Mouse (Mus musculus): ENCODE data around the gene Agpat4. TPM values are rescaled to one million over a fixed set of nuclear protein-coding genes. Genes with fewer than 3 reads are reported as not detected.

The Agpat4 gene
- polyA plus RNA-seq, 1 experiment from 2014 or later: 55.5 TPM

DNA sequence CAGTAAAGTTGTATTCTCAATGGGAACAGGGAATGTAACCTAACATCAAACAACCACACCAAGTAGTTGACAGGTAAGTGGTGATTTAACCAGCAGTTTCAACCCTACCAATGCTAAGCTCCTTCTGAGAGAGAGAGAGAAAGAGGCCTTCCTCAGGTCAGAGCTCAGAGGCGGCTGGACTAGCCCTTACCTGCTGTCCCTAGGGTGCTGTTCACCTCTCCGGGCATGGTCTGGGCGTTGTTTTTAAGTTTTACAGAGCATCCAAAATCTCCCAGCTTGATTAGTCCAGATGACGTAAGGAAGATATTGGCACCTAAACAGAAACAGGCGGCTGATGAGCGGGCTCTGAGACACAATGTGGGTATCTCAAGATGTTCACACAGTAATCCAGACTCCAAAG is 114.2 kb downstream of the Agpat4 start:
- Histone ChIP-seq H3K9me3 (replicated peaks) (no peaks in the 10 kb centered on the region), H3K9ac (replicated peaks) (no peak overlapping the region), H3K4me1 (peaks cover 10% of the 10 kb centered on the region; the same call in 1 of the 2 replicates), H3K36me3 (peaks cover 83% of the 10 kb centered on the region), H3K27ac (replicated peaks) (no peak overlapping the region), H3K4me3 (replicated peaks) (no peak overlapping the region), H3K4me2 (no peak overlapping the region), H3K27me3 (replicated peaks) (no peaks in the 10 kb centered on the region)
- ATAC-seq (ENCODE audit: low FRiP score): no peak
- 97% methylated on average over 6 of the region's 6 CpGs for WGBS

DNA sequence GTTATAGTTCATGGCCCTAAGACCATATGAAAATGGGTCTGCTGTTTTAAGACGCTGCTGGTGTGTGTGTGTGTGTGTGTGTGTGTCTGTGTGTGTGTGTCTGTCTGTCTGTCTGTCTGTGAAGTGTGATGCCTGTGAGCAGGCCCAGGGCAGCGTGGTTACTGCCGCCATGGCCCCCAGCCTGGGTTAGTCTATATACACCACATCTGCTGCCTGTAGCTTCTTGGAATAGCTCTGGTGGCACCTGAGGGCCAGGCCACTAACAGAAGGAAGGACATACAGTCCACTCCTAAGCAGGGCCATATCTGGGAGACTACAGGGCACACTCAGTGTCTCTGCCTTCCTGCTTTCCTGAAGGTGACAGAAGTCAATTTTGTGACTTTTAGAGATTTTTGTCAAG is 122.2 kb downstream of the Agpat4 start:
- no peaks in the 10 kb centered on the region for H3K9me3 ChIP-seq (replicated peaks)
- H3K4me1 ChIP-seq: 0 out of 2 replicates have a peak, but pooled peaks cover 3% of the 10 kb centered on the region
- no peak overlapping the region for H3K9ac ChIP-seq (replicated peaks)
- H3K36me3 ChIP-seq: peaks cover 55% of the 10 kb centered on the region
- H3K27ac ChIP-seq (replicated peaks): no peak overlapping the region
- H3K4me3 ChIP-seq (replicated peaks): no peak overlapping the region
- ATAC-seq (ENCODE audit: low FRiP score): no peak
- WGBS: 96% methylated on average over 3 of the region's 3 CpGs
- H3K27me3 ChIP-seq (replicated peaks): no peaks in the 10 kb centered on the region
- H3K4me2 ChIP-seq: no peak overlapping the region

DNA sequence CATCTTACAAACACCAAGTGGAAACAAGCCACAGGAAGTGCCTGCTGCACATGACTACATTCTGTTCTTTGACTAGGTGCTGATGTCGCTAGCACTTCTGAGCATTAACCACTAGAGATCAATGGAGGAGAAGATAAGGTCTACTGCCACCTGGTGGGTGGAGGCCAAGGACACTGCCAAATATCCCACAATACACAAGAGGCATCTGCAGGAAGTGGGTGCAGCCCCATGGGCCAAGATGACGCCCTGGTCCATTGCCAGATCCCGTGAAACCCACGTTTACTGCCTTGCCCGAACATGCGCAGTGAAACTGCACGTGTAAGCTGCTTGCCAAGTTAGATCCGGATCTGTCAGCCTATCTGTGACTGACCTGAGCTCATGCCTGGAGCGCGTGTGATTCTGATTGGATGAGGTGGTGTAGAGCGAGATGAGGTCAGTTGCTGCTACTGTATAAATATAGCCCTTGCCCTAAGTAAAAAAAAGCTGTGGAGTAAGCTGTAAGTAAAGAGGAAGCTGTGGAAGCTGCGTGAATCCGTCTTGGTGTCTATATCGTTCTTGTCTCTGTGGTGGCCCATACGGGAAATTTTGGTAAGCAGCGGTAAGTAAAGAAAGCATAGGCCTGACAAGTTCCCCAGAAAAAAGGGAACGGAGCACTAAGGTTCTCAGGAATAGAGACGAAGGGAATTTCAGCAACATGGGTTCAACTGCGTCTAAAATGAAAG is 131.4 kb downstream of the Agpat4 start:
- H3K9ac ChIP-seq (replicated peaks): no peak overlapping the region
- ATAC-seq (ENCODE audit: low FRiP score): no peak
- no peaks in the 10 kb centered on the region for H3K27me3 ChIP-seq (replicated peaks)
- no peaks in the 10 kb centered on the region for H3K4me1 ChIP-seq
- no peak overlapping the region for H3K4me3 ChIP-seq (replicated peaks)
- no peaks in the 10 kb centered on the region for H3K9me3 ChIP-seq (replicated peaks)
- 96% methylated on average over 19 of the region's 19 CpGs for WGBS
- peaks cover 75% of the 10 kb centered on the region for H3K36me3 ChIP-seq
- no peak overlapping the region for H3K4me2 ChIP-seq
- H3K27ac ChIP-seq (replicated peaks): no peak overlapping the region

- Histone ChIP-seq H3K9me3 (replicated peaks) (no peaks in the 10 kb centered on the region), H3K4me2 (no peak overlapping the region), H3K27me3 (replicated peaks) (no peaks in the 10 kb centered on the region), H3K27ac (replicated peaks) (no peak overlapping the region), H3K36me3 (peaks cover 82% of the 10 kb centered on the region), H3K9ac (replicated peaks) (no peak overlapping the region), H3K4me1 (no peaks in the 10 kb centered on the region), H3K4me3 (replicated peaks) (no peak overlapping the region)
- no peak for ATAC-seq (ENCODE audit: low FRiP score)
- WGBS: 99% methylated on average over 9 of the region's 9 CpGs
Measured at GRCm38 (mm10) chr17:12250581-12250980, 132.1 kb downstream of the Agpat4 start.

GRCm38 (mm10) chr17:12256142-12256541 is 137.6 kb downstream of the Agpat4 start:
- no peak for ATAC-seq (ENCODE audit: low FRiP score)
- no peak overlapping the region for H3K9ac ChIP-seq (replicated peaks)
- no peak overlapping the region for H3K27ac ChIP-seq (replicated peaks)
- H3K9me3 ChIP-seq (replicated peaks): no peaks in the 10 kb centered on the region
- no peak overlapping the region for H3K4me3 ChIP-seq (replicated peaks)
- WGBS: 98% methylated on average over 11 of the region's 11 CpGs
- no peak overlapping the region for H3K4me2 ChIP-seq
- no peaks in the 10 kb centered on the region for H3K4me1 ChIP-seq
- H3K36me3 ChIP-seq: peaks cover 93% of the 10 kb centered on the region
- H3K27me3 ChIP-seq (replicated peaks): no peaks in the 10 kb centered on the region

DNA sequence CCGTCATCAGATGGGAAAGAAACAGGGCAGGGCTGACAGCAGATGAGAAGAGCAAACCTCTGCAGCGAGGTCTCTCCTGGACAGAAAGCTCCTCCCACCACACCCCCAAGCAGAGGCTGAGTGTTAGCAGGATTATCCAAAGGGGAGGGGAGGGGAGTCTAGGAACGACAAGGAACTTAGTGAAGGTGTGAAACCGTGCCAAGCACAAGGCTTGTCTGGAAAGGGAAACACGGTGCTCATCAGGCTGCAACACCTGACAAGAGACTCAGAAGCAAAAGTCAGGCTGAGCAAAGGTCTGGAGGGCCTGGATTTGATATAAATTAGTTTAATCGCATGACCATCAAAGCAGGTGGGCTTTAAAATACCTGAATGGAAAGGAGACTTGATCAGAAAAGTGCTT is 140.0 kb downstream of the Agpat4 start:
- H3K4me3 ChIP-seq (replicated peaks): no peak overlapping the region
- no peaks in the 10 kb centered on the region for H3K4me1 ChIP-seq
- no peak overlapping the region for H3K27ac ChIP-seq (replicated peaks)
- H3K27me3 ChIP-seq (replicated peaks): no peaks in the 10 kb centered on the region
- WGBS: 80% methylated on average over 6 of the region's 6 CpGs
- H3K4me2 ChIP-seq: no peak overlapping the region
- H3K36me3 ChIP-seq: peaks cover 85% of the 10 kb centered on the region
- no peaks in the 10 kb centered on the region for H3K9me3 ChIP-seq (replicated peaks)
- ATAC-seq (ENCODE audit: low FRiP score): no peak
- no peak overlapping the region for H3K9ac ChIP-seq (replicated peaks)

GRCm38 (mm10) chr17:12259957-12260356 is 141.5 kb downstream of the Agpat4 start:
- H3K27ac ChIP-seq (replicated peaks): no peak overlapping the region
- H3K9me3 ChIP-seq (replicated peaks): no peaks in the 10 kb centered on the region
- ATAC-seq (ENCODE audit: low FRiP score): no peak
- no peak overlapping the region for H3K4me3 ChIP-seq (replicated peaks)
- no peak overlapping the region for H3K4me2 ChIP-seq
- 93% methylated on average over 8 of the region's 8 CpGs for WGBS
- H3K36me3 ChIP-seq: peaks cover 75% of the 10 kb centered on the region
- no peaks in the 10 kb centered on the region for H3K4me1 ChIP-seq
- H3K27me3 ChIP-seq (replicated peaks): no peaks in the 10 kb centered on the region
- no peak overlapping the region for H3K9ac ChIP-seq (replicated peaks)

DNA sequence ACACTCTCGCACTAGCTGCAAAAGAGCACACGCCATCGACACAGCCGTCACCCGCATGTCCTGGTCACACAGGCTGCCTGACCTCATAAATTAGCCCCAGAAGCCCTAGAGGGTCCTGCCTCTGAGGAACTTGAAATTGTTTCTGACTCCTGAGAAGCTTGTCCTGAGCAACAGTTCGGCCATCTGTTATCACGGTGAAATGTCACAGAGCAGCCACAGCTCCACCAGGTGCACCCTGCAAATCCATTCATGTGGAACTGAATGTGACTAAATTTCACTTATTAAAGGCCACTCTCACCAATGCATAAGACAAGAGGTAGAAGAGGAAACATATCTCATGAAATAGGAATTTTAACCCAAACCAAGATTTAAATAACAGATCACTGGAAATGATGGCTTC is 142.9 kb downstream of the Agpat4 start:
- no peak overlapping the region for H3K27ac ChIP-seq (replicated peaks)
- H3K27me3 ChIP-seq (replicated peaks): no peaks in the 10 kb centered on the region
- no peak overlapping the region for H3K9ac ChIP-seq (replicated peaks)
- WGBS: 86% methylated on average over 7 of the region's 7 CpGs
- H3K4me1 ChIP-seq: peaks cover 11% of the 10 kb centered on the region
- H3K36me3 ChIP-seq: peaks cover 61% of the 10 kb centered on the region
- H3K4me2 ChIP-seq: no peak overlapping the region
- no peak overlapping the region for H3K4me3 ChIP-seq (replicated peaks)
- H3K9me3 ChIP-seq (replicated peaks): no peaks in the 10 kb centered on the region
- no peak for ATAC-seq (ENCODE audit: low FRiP score)

GRCm38 (mm10) chr17:12261887-12262286 is 143.4 kb downstream of the Agpat4 start:
- Histone ChIP-seq H3K4me3 (replicated peaks) (no peak overlapping the region), H3K9me3 (replicated peaks) (no peaks in the 10 kb centered on the region), H3K36me3 (peaks cover 56% of the 10 kb centered on the region), H3K4me2 (no peak overlapping the region), H3K9ac (replicated peaks) (no peak overlapping the region), H3K4me1 (peaks cover 16% of the 10 kb centered on the region), H3K27me3 (replicated peaks) (no peaks in the 10 kb centered on the region), H3K27ac (replicated peaks) (no peak overlapping the region)
- no peak for ATAC-seq (ENCODE audit: low FRiP score)
- 82% methylated on average over 2 of the region's 2 CpGs for WGBS

- peaks cover 25% of the 10 kb centered on the region for H3K4me1 ChIP-seq
- H3K27me3 ChIP-seq (replicated peaks): no peaks in the 10 kb centered on the region
- no peaks in the 10 kb centered on the region for H3K9me3 ChIP-seq (replicated peaks)
- peaks cover 46% of the 10 kb centered on the region for H3K36me3 ChIP-seq
- 89% methylated on average over 8 of the region's 8 CpGs for WGBS
- no peak overlapping the region for H3K4me2 ChIP-seq
- no peak for ATAC-seq (ENCODE audit: low FRiP score)
- no peak overlapping the region for H3K4me3 ChIP-seq (replicated peaks)
- no peak overlapping the region for H3K9ac ChIP-seq (replicated peaks)
- H3K27ac ChIP-seq (replicated peaks): no peak overlapping the region
Measured at GRCm38 (mm10) chr17:12262851-12263250, 144.3 kb downstream of the Agpat4 start.

- H3K4me2 ChIP-seq: no peak overlapping the region
- H3K27me3 ChIP-seq (replicated peaks): no peaks in the 10 kb centered on the region
- H3K4me1 ChIP-seq: peaks cover 32% of the 10 kb centered on the region
- peaks cover 37% of the 10 kb centered on the region for H3K36me3 ChIP-seq
- H3K9ac ChIP-seq (replicated peaks): no peak overlapping the region
- H3K9me3 ChIP-seq (replicated peaks): no peaks in the 10 kb centered on the region
- no peak overlapping the region for H3K27ac ChIP-seq (replicated peaks)
- no peak for ATAC-seq (ENCODE audit: low FRiP score)
- WGBS: 87% methylated on average over 13 of the region's 13 CpGs
- no peak overlapping the region for H3K4me3 ChIP-seq (replicated peaks)
Measured at GRCm38 (mm10) chr17:12263787-12264186, 145.3 kb downstream of the Agpat4 start.

GRCm38 (mm10) chr17:12264293-12264692 is 145.8 kb downstream of the Agpat4 start:
- Histone ChIP-seq H3K27me3 (replicated peaks) (no peaks in the 10 kb centered on the region), H3K36me3 (peaks cover 31% of the 10 kb centered on the region), H3K4me2 (no peak overlapping the region), H3K9me3 (replicated peaks) (no peaks in the 10 kb centered on the region), H3K27ac (replicated peaks) (no peak overlapping the region), H3K9ac (replicated peaks) (no peak overlapping the region), H3K4me3 (replicated peaks) (no peak overlapping the region), H3K4me1 (peaks cover 34% of the 10 kb centered on the region)
- no peak for ATAC-seq (ENCODE audit: low FRiP score)
- 89% methylated on average over 3 of the region's 3 CpGs for WGBS
